Mouse (Mus musculus) G1E (cell line): ENCODE results near the gene Tbrg1. TPM values are rescaled to one million over a fixed set of nuclear protein-coding genes. Genes with fewer than 3 reads are reported as not detected.

Experiments
- ATAC-seq: 2 replicates; pipeline ENCODE4 v1.8.0; 2016; ENCODE audit warnings: mild to moderate bottlenecking; ENCODE audit not compliant: insufficient number of reproducible peaks, poor library complexity, low FRiP score, severe bottlenecking; ENCODE audit errors: extremely low read depth
- DNase-seq: peaks from one replicate; pipeline ENCODE4 v3.0.0; 2012; ENCODE audit warnings: low spot score
- H3K27me3 ChIP-seq: 2 replicates; pipeline ENCODE4 v1.6.1; 2012; ENCODE audit warnings: mild to moderate bottlenecking, low read length, inconsistent platforms; ENCODE audit not compliant: insufficient read depth
- H3K36me3 ChIP-seq: replicated peaks from 2 replicates; pipeline ENCODE3; 2012; ENCODE audit warnings: mild to moderate bottlenecking, inconsistent platforms
- H3K4me1 ChIP-seq: 2 replicates; pipeline ENCODE4 v1.6.1; 2012; ENCODE audit warnings: low read depth, low read length, inconsistent platforms, mixed read lengths; ENCODE audit not compliant: insufficient read depth
- H3K4me3 ChIP-seq: 2 replicates; pipeline ENCODE4 v1.5.1; 2012; ENCODE audit warnings: low read depth, mild to moderate bottlenecking, inconsistent platforms, low read length, moderate library complexity, mixed read lengths
- H3K9me3 ChIP-seq: replicated peaks from 2 replicates; pipeline ENCODE4 v1.6.1; 2012; ENCODE audit warnings: inconsistent platforms
- CTCF ChIP-seq: IDR thresholded peaks from 2 replicates; pipeline ENCODE4 v1.5.1; 2012; ENCODE audit warnings: low read depth, low read length, inconsistent platforms, mixed read lengths
- GATA1 ChIP-seq: IDR thresholded peaks from 2 replicates; pipeline ENCODE4 v1.6.1; 2012; ENCODE audit warnings: borderline replicate concordance, low read length, inconsistent platforms, mixed read lengths
- GATA2 ChIP-seq: IDR thresholded peaks from 2 replicates; pipeline ENCODE4 v1.6.1; 2012; ENCODE audit warnings: low read depth, low read length, inconsistent platforms, borderline replicate concordance
- POLR2AphosphoS5 ChIP-seq: IDR thresholded peaks from 2 replicates; pipeline ENCODE4 v1.6.1; 2012; ENCODE audit warnings: low read depth, low read length, inconsistent platforms; ENCODE audit not compliant: insufficient replicate concordance
- TAL1 ChIP-seq: conservative IDR thresholded peaks from 2 replicates; pipeline ENCODE4 v1.6.1; 2012; ENCODE audit warnings: low read depth, low read length, inconsistent platforms, mixed read lengths
- polyA plus RNA-seq: library from polyadenylated mRNA; stranded (reverse); fragments of >175 nt; gene quantifications from 2 replicates; pipeline ENCODE4 v1.2.3, GENCODE M21; 2012
- total RNA-seq, 2 experiments: library from RNA; stranded (forward) in 1 of 2; stranded (reverse) in 1 of 2; fragments of 200-1000 nt in 1 of 2; fragments of >200 nt in 1 of 2; fragmentation: Nextera tagmentation in 1 of 2; gene quantifications; 2 replicates each; pipeline ENCODE4 v1.2.3; 2014 to 2017

Gene Tbrg1
- total and polyA plus RNA-seq, 3 experiments, result 82.7 to 123 (median 122) TPM

DNA sequence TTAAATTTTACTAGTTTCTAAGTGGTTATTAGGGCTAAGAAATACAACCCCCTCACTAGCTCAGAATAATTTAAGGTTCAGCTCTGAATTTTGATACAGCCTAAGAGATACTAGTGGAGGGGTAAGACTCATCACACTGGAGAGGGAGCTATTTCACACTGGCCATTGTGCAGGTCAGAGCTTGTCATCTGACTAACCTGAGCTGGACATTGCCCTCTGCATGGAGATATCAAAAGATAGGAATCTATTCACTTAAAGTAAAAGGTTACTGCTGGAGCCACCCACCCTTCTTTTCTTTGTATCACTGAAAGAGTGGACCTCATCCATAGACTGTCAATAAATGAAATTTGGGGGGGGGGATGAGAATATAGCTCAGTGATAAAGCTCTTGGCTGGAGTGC, 42.8 kb downstream of the Tbrg1 start:
- Histone ChIP-seq H3K4me3 (peak overlapping the region; percentile 72), H3K36me3 (peaks cover 19% of the 10 kb centered on the region), H3K4me1 (peaks cover 65% of the 10 kb centered on the region), H3K27me3 (no peaks in the 10 kb centered on the region), H3K9me3 (no peaks in the 10 kb centered on the region)
- ATAC-seq (no peak), DNase-seq (no peak)
- TF ChIP-seq CTCF, result no peak
- no peak for TF ChIP-seq GATA1
- TF ChIP-seq TAL1, result no peak
- TF ChIP-seq POLR2AphosphoS5, result no peak
- no peak for TF ChIP-seq GATA2

DNA sequence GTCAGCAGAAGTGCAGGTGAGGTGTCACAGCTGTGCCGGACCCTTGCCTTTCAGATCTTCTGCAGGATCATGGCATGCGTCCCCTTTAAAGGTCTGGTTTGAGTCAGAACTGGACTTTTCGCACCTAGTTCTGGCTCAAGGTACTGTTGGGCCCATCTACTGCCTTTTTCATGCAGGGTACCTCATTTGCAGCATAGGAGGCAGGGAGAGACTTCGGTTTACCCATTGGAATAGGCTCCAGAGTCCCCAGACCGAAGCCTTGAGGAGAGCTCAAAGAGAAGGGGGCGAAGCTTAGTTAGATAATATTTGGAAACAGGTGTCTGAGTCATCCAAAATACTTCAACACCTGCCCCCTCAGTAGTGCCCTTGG, 43.2 kb downstream of the Tbrg1 start:
- Histone ChIP-seq H3K9me3 (no peaks in the 10 kb centered on the region), H3K27me3 (no peaks in the 10 kb centered on the region), H3K4me1 (peaks cover 68% of the 10 kb centered on the region), H3K4me3 (peak overlapping the region; percentile 72), H3K36me3 (peaks cover 18% of the 10 kb centered on the region)
- TF ChIP-seq TAL1, result no peak
- ATAC-seq (no peak), DNase-seq (no peak)

GRCm38 (mm10) chr9:37613182-37613910, 43.8 kb downstream of the Tbrg1 start, which contains the start of gene Spa17:
Gene Spa17, minus strand, starts transcription at chr9:37613722.
- peak within 1 kb of the TSS; percentile 72 for H3K4me3 ChIP-seq
- no peaks in the 10 kb centered on the region for H3K27me3 ChIP-seq
- peak; percentile 68 for DNase-seq
- peaks cover 68% of the 10 kb centered on the region for H3K4me1 ChIP-seq
- ATAC-seq, result peak; percentile 78
- TF ChIP-seq TAL1, result no peak
- H3K36me3 ChIP-seq, result peaks cover 13% of the 10 kb centered on the region
- H3K9me3 ChIP-seq, result no peaks in the 10 kb centered on the region

DNA sequence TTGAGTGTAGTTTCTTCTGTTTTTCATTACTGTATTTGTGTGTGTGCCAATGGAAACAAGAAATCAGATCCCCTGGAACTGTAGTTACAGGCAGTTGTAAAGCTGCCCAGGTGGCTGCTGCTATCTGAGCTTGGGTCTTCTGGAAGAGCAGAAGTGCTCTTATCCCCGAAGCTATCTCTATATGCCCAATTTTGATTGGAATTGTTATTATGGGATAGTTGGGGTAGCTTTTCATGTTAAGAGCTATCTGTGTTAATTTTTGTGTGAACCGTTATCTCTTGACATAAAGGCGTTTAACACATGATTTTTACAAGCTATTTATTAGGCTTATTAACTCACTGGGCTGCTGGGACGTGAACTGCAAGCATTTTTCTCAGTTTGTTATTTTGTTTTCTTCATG, 47.6 kb downstream of the Tbrg1 start:
- peaks cover 57% of the 10 kb centered on the region for H3K4me1 ChIP-seq
- ATAC-seq (no peak), DNase-seq (no peak)
- TF ChIP-seq GATA1, result no peak
- no peak for TF ChIP-seq CTCF
- no peak for TF ChIP-seq POLR2AphosphoS5
- TF ChIP-seq TAL1, result no peak
- no peak for TF ChIP-seq GATA2
- H3K27me3 ChIP-seq, result no peaks in the 10 kb centered on the region
- H3K36me3 ChIP-seq, result no peaks in the 10 kb centered on the region
- no peak overlapping the region for H3K4me3 ChIP-seq
- H3K9me3 ChIP-seq, result no peaks in the 10 kb centered on the region

- no peak for TF ChIP-seq GATA2
- no peak for TF ChIP-seq TAL1
- no peak for TF ChIP-seq GATA1
- no peak for TF ChIP-seq POLR2AphosphoS5
- no peak for TF ChIP-seq CTCF
- H3K36me3 ChIP-seq, result no peaks in the 10 kb centered on the region
- DNase-seq (no peak), ATAC-seq (no peak)
- H3K27me3 ChIP-seq, result no peaks in the 10 kb centered on the region
- no peak overlapping the region for H3K4me3 ChIP-seq
- no peaks in the 10 kb centered on the region for H3K9me3 ChIP-seq
- H3K4me1 ChIP-seq, result peaks cover 44% of the 10 kb centered on the region
Measured at GRCm38 (mm10) chr9:37605089-37605488, 52.0 kb downstream of the Tbrg1 start.

- DNase-seq (no peak), ATAC-seq (no peak; the same call in 1 of the 2 replicates)
- Histone ChIP-seq H3K36me3 (no peaks in the 10 kb centered on the region), H3K9me3 (no peaks in the 10 kb centered on the region), H3K4me1 (peaks cover 42% of the 10 kb centered on the region), H3K27me3 (no peaks in the 10 kb centered on the region), H3K4me3 (no peak overlapping the region; the same call in 1 of the 2 replicates)
- TF ChIP-seq POLR2AphosphoS5, result no peak
- TF ChIP-seq CTCF, result 0 out of 2 replicates have a peak, but pooled peaks have one; percentile 10
Measured at GRCm38 (mm10) chr9:37600538-37601205, 56.4 kb downstream of the Tbrg1 start.

Other genes starting within 250 kb of the Tbrg1 start
- not detected in 2 replicates for gene Robo3, start 224.1 kb downstream of the Tbrg1 start, total RNA-seq (2014; fragmentation: Nextera tagmentation)
- 0.27 and 0.35 TPM in 2 replicates for gene Robo3, start 224.1 kb downstream of the Tbrg1 start, total RNA-seq (2017)
- gene Robo3, start 224.1 kb downstream of the Tbrg1 start, polyA plus RNA-seq, result 0.20 and 0.24 TPM in 2 replicates
- gene Msantd2, start 168.0 kb downstream of the Tbrg1 start, total RNA-seq (2014; fragmentation: Nextera tagmentation), result 49.4 and 63.8 TPM in 2 replicates
- 59.1 and 66.0 TPM in 2 replicates for gene Msantd2, start 168.0 kb downstream of the Tbrg1 start, total RNA-seq (2017)
- 27.5 and 31.9 TPM in 2 replicates for gene Msantd2, start 168.0 kb downstream of the Tbrg1 start, polyA plus RNA-seq
- gene Esam, start 129.2 kb downstream of the Tbrg1 start, total RNA-seq (2014; fragmentation: Nextera tagmentation), result not detected in 2 replicates
- gene Esam, start 129.2 kb downstream of the Tbrg1 start, total RNA-seq (2017), result 0.23 TPM in 1 of 2 replicates, not detected in the other
- 0.09 TPM in 1 of 2 replicates, not detected in the other for gene Esam, start 129.2 kb downstream of the Tbrg1 start, polyA plus RNA-seq
- gene Vsig2, start 118.1 kb downstream of the Tbrg1 start, total RNA-seq (2014; fragmentation: Nextera tagmentation), result not detected in 2 replicates
- gene Vsig2, start 118.1 kb downstream of the Tbrg1 start, total RNA-seq (2017), result 0.29 and 3.0 TPM in 2 replicates
- not detected in 2 replicates for gene Vsig2, start 118.1 kb downstream of the Tbrg1 start, polyA plus RNA-seq
- 444 and 474 TPM in 2 replicates for gene Nrgn, start 104.4 kb downstream of the Tbrg1 start, total RNA-seq (2014; fragmentation: Nextera tagmentation)
- 136 and 149 TPM in 2 replicates for gene Nrgn, start 104.4 kb downstream of the Tbrg1 start, total RNA-seq (2017)
- 2,434 and 2,443 TPM in 2 replicates for gene Nrgn, start 104.4 kb downstream of the Tbrg1 start, polyA plus RNA-seq
- gene Siae, start 101.6 kb downstream of the Tbrg1 start, total RNA-seq (2014; fragmentation: Nextera tagmentation), result 98.8 and 107 TPM in 2 replicates
- 41.7 and 44.5 TPM in 2 replicates for gene Siae, start 101.6 kb downstream of the Tbrg1 start, total RNA-seq (2017)
- 1.3 and 1.9 TPM in 2 replicates for gene Siae, start 101.6 kb downstream of the Tbrg1 start, polyA plus RNA-seq
- 12.4 and 21.1 TPM in 2 replicates for gene Spa17, start 43.6 kb downstream of the Tbrg1 start, total RNA-seq (2014; fragmentation: Nextera tagmentation)
- gene Spa17, start 43.6 kb downstream of the Tbrg1 start, total RNA-seq (2017), result 12.1 and 13.0 TPM in 2 replicates
- gene Spa17, start 43.6 kb downstream of the Tbrg1 start, polyA plus RNA-seq, result 1.7 and 1.8 TPM in 2 replicates
- not detected in 2 replicates for gene Panx3, start 11.9 kb upstream of the Tbrg1 start, total RNA-seq (2014; fragmentation: Nextera tagmentation)
- 0.06 and 0.16 TPM in 2 replicates for gene Panx3, start 11.9 kb upstream of the Tbrg1 start, total RNA-seq (2017)
- not detected in 2 replicates for gene Panx3, start 11.9 kb upstream of the Tbrg1 start, polyA plus RNA-seq
- gene Olfr160, start 58.9 kb upstream of the Tbrg1 start, total RNA-seq (2014; fragmentation: Nextera tagmentation), result not detected in 2 replicates
- gene Olfr160, start 58.9 kb upstream of the Tbrg1 start, total RNA-seq (2017), result 0.05 and 0.12 TPM in 2 replicates
- gene Olfr160, start 58.9 kb upstream of the Tbrg1 start, polyA plus RNA-seq, result not detected in 2 replicates
- not detected in 2 replicates for gene Olfr874, start 87.8 kb upstream of the Tbrg1 start, total RNA-seq (2014; fragmentation: Nextera tagmentation)
- gene Olfr874, start 87.8 kb upstream of the Tbrg1 start, total RNA-seq (2017), result 0.05 TPM in 1 of 2 replicates, not detected in the other
- not detected in 2 replicates for gene Olfr874, start 87.8 kb upstream of the Tbrg1 start, polyA plus RNA-seq
- gene Olfr875, start 114.5 kb upstream of the Tbrg1 start, total RNA-seq (2014; fragmentation: Nextera tagmentation), result not detected in 2 replicates
- not detected in 2 replicates for gene Olfr875, start 114.5 kb upstream of the Tbrg1 start, total RNA-seq (2017)
- gene Olfr875, start 114.5 kb upstream of the Tbrg1 start, polyA plus RNA-seq, result not detected in 2 replicates
- gene Olfr876, start 145.7 kb upstream of the Tbrg1 start, total RNA-seq (2014; fragmentation: Nextera tagmentation), result not detected in 2 replicates
- 0.11 and 0.17 TPM in 2 replicates for gene Olfr876, start 145.7 kb upstream of the Tbrg1 start, total RNA-seq (2017)
- gene Olfr876, start 145.7 kb upstream of the Tbrg1 start, polyA plus RNA-seq, result not detected in 2 replicates
- not detected in 2 replicates for gene Olfr877, start 197.0 kb upstream of the Tbrg1 start, total RNA-seq (2014; fragmentation: Nextera tagmentation)
- gene Olfr877, start 197.0 kb upstream of the Tbrg1 start, total RNA-seq (2017), result 0.06 TPM in 1 of 2 replicates, not detected in the other
- gene Olfr877, start 197.0 kb upstream of the Tbrg1 start, polyA plus RNA-seq, result not detected in 2 replicates
- not detected in 2 replicates for gene Olfr145, start 239.4 kb upstream of the Tbrg1 start, total RNA-seq (2014; fragmentation: Nextera tagmentation)
- 0.06 and 0.16 TPM in 2 replicates for gene Olfr145, start 239.4 kb upstream of the Tbrg1 start, total RNA-seq (2017)
- gene Olfr145, start 239.4 kb upstream of the Tbrg1 start, polyA plus RNA-seq, result not detected in 2 replicates